Mouse (Mus musculus) C2C12 (cell line): ENCODE results near the gene A1cf. TPM values are rescaled to one million over a fixed set of nuclear protein-coding genes. Genes with fewer than 3 reads are reported as not detected.
A peak's percentile ranks its signal among the peaks of the same experiment; 100 is the strongest.

Experiments
- H3K27me3 ChIP-seq: one replicate; pipeline ENCODE4 v1.6.1; 2011; ENCODE audit not compliant: control insufficient read depth, insufficient read depth, insufficient read length
- H3K36me3 ChIP-seq: one replicate; pipeline ENCODE4 v1.6.1; 2011; ENCODE audit not compliant: control insufficient read depth, insufficient read depth
- H3K4me3 ChIP-seq: one replicate; pipeline ENCODE4 v1.5.1; 2011; ENCODE audit warnings: mild to moderate bottlenecking, control low read depth; ENCODE audit not compliant: poor library complexity, insufficient read depth, severe bottlenecking
- H3K79me2 ChIP-seq: one replicate; pipeline ENCODE4 v1.6.1; 2011; ENCODE audit not compliant: control insufficient read depth, insufficient read depth
- H3K79me3 ChIP-seq: one replicate; pipeline ENCODE4 v1.6.1; 2011; ENCODE audit warnings: low read depth, control low read depth
- H3ac ChIP-seq: one replicate; pipeline ENCODE3; 2011; ENCODE audit warnings: low read depth; ENCODE audit not compliant: control insufficient read depth, insufficient read length
- CEBPB ChIP-seq: IDR thresholded peaks from one replicate; pipeline ENCODE4 v1.6.1; 2011; ENCODE audit warnings: low read depth, mild to moderate bottlenecking, control low read depth, moderate library complexity
- CTCF ChIP-seq: IDR thresholded peaks from one replicate; pipeline ENCODE4 v1.5.1; 2011; ENCODE audit not compliant: control insufficient read depth, insufficient read depth, insufficient read length
- FOSL1 ChIP-seq: IDR thresholded peaks from one replicate; pipeline ENCODE4 v1.8.0; 2011; ENCODE audit warnings: mild to moderate bottlenecking, low read length; ENCODE audit not compliant: poor library complexity, insufficient read depth, severe bottlenecking
- MAX ChIP-seq: IDR thresholded peaks from one replicate; pipeline ENCODE4 v1.6.1; 2011; ENCODE audit warnings: mild to moderate bottlenecking, control low read depth
- MYOD1 ChIP-seq: IDR thresholded peaks from one replicate; pipeline ENCODE4 v1.6.1; 2011; ENCODE audit warnings: low read depth; ENCODE audit not compliant: control insufficient read depth, insufficient read length
- MYOG ChIP-seq: IDR thresholded peaks from one replicate; pipeline ENCODE4 v1.6.1; 2011; ENCODE audit not compliant: control insufficient read depth, insufficient read length; ENCODE audit errors: extremely low read depth
- USF1 ChIP-seq: IDR thresholded peaks from one replicate; pipeline ENCODE4 v1.6.1; 2011; ENCODE audit warnings: low read depth, mild to moderate bottlenecking, control low read depth, moderate library complexity
- polyA plus RNA-seq: library from polyadenylated mRNA; unstranded; fragments of >200 nt; fragmentation: generic; extraction: Trizol; gene quantifications from one replicate; pipeline ENCODE4 v1.2.1, GENCODE M21; 2012; ENCODE audit warnings: missing spikeins

The A1cf gene
- polyA plus RNA-seq, 1 experiment = not detected

- TF ChIP-seq MYOG = no peak
- TF ChIP-seq MAX = no peak
- no peak for TF ChIP-seq USF1
- TF ChIP-seq CEBPB = no peak
- no peak for TF ChIP-seq CTCF
- TF ChIP-seq FOSL1 = no peak
- no peak for TF ChIP-seq MYOD1
- Histone ChIP-seq H3K79me2 (no peaks in the 10 kb centered on the region), H3K36me3 (no peaks in the 10 kb centered on the region)
These were observed 85.7 kb downstream of the A1cf start for GRCm38 (mm10) chr19:31954267-31954666.

DNA sequence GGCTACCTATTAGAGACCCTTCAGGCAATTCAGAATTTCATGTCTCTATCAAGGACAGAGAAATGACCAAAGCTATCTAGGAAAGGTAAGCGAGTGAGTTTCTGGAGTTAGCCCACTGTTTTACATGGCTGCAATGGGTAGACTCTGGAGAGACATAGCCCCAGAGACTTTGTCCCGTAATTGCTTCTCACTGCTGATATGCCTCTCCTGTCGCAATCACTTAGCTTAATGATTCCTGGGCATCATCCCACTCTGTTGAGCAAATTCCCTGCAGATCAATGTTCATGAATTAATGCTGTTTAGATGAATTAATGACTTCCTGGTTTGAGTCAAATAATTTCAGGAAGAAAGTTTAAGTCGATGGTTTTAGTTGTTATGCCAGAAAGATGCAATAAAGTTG, 86.1 kb downstream of the A1cf start:
- no peak overlapping the region for H3ac ChIP-seq
- TF ChIP-seq MAX (no peak), CEBPB (no peak), FOSL1 (no peak), USF1 (no peak), MYOD1 (no peak), MYOG (no peak), CTCF (no peak)
- no peaks in the 10 kb centered on the region for H3K79me3 ChIP-seq
- no peak overlapping the region for H3K4me3 ChIP-seq
- no peaks in the 10 kb centered on the region for H3K79me2 ChIP-seq
- no peaks in the 10 kb centered on the region for H3K36me3 ChIP-seq
- peaks cover 4% of the 10 kb centered on the region for H3K27me3 ChIP-seq

More at GRCm38 (mm10) chr19:31954267-31954666, 85.7 kb downstream of the A1cf start:
- Histone ChIP-seq H3ac (no peak overlapping the region), H3K4me3 (no peak overlapping the region), H3K27me3 (peaks cover 4% of the 10 kb centered on the region), H3K79me3 (no peaks in the 10 kb centered on the region)

GRCm38 (mm10) chr19:31956359-31956758, 87.8 kb downstream of the A1cf start:
- H3K36me3 ChIP-seq = no peaks in the 10 kb centered on the region
- no peak for TF ChIP-seq CEBPB
- TF ChIP-seq MYOG = no peak
- no peaks in the 10 kb centered on the region for H3K27me3 ChIP-seq
- H3ac ChIP-seq = no peak overlapping the region
- no peaks in the 10 kb centered on the region for H3K79me3 ChIP-seq
- no peak overlapping the region for H3K4me3 ChIP-seq
- H3K79me2 ChIP-seq = no peaks in the 10 kb centered on the region

DNA sequence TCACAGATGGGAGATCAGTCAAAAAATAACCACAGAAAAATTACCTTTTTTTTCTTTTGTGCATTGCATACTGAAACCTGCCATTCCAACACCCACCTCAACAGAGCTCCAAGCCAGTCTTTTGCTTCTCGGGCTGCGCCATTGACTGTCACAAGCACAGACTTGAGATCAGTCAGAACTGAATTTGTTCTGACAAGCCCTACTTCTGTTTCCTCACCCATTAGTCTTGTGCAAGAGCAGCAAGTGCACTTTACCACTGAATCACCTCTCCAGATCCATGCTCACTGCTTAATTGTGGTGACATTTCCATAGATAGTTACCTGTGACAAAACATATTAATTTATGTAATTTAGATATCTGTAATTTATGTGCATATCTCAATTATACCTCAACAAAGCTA, 91.9 kb downstream of the A1cf start:
- no peaks in the 10 kb centered on the region for H3K27me3 ChIP-seq
- no peaks in the 10 kb centered on the region for H3K79me2 ChIP-seq
- no peak overlapping the region for H3K4me3 ChIP-seq
- H3K36me3 ChIP-seq = no peaks in the 10 kb centered on the region
- no peaks in the 10 kb centered on the region for H3K79me3 ChIP-seq
- TF ChIP-seq MYOG = no peak
- no peak for TF ChIP-seq MYOD1
- TF ChIP-seq CEBPB = no peak
- TF ChIP-seq CTCF = no peak
- no peak for TF ChIP-seq MAX
- no peak for TF ChIP-seq USF1
- no peak for TF ChIP-seq FOSL1
- H3ac ChIP-seq = no peak overlapping the region

DNA sequence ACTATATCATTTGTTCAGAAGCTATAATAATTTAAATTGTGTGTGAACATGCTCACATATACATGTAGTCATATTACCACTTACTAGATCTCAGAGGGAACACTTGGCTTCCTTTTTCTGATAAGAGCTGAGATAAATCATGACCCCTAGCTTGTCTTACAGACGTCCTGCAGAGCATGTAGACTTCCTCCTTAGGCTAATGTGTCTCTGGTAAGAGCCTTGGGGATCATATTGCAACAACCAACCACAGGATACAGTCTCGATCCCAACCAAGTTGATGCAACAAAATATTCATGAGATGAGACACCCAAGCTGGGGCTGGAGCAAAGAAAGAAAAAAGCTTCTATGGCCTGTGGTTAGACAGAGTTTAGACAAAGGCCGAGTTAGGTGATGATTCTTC, 94.6 kb downstream of the A1cf start:
- TF ChIP-seq FOSL1 (no peak), CEBPB (peak; percentile 20)
- no peaks in the 10 kb centered on the region for H3K36me3 ChIP-seq
- no peak overlapping the region for H3K4me3 ChIP-seq
- no peak overlapping the region for H3ac ChIP-seq
- no peaks in the 10 kb centered on the region for H3K79me2 ChIP-seq
- no peaks in the 10 kb centered on the region for H3K27me3 ChIP-seq
- H3K79me3 ChIP-seq = no peaks in the 10 kb centered on the region

DNA sequence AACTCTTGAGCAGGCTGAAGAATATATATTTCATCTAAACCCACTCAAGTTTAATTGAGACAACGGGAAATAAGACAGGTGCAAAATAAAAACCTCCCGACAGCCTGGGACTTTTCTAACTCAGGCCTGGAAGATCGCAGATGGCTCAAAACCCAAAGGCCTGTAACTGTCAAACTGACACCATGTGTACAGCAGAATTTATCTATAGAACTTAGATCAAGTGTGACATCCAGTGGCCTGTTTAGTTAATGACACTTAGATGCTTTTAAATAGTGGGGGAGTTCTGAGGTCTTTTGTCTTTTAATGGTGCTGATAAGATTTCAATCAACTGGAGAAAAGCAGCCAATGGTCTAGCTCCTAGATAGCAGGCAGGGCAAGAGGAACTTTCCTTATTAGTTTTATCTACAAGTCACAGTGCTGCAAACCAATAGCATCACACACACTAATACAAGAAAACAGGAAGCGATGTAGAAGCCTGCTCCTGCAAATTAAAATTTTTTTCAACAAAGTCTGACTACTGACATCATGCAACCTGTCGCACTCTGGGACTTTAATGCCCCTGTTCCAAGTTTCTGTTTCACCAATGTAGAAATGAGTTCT, 99.5 kb downstream of the A1cf start:
- no peaks in the 10 kb centered on the region for H3K79me3 ChIP-seq
- TF ChIP-seq USF1 (no peak), MAX (no peak), CEBPB (no peak), CTCF (no peak), FOSL1 (no peak), MYOG (no peak), MYOD1 (no peak)
- H3K4me3 ChIP-seq = no peak overlapping the region
- no peaks in the 10 kb centered on the region for H3K27me3 ChIP-seq
- no peak overlapping the region for H3ac ChIP-seq
- H3K36me3 ChIP-seq = no peaks in the 10 kb centered on the region
- H3K79me2 ChIP-seq = no peaks in the 10 kb centered on the region
